23 mouse cellular contexts compared by ENCODE assay signal in the genomic region with DNA sequence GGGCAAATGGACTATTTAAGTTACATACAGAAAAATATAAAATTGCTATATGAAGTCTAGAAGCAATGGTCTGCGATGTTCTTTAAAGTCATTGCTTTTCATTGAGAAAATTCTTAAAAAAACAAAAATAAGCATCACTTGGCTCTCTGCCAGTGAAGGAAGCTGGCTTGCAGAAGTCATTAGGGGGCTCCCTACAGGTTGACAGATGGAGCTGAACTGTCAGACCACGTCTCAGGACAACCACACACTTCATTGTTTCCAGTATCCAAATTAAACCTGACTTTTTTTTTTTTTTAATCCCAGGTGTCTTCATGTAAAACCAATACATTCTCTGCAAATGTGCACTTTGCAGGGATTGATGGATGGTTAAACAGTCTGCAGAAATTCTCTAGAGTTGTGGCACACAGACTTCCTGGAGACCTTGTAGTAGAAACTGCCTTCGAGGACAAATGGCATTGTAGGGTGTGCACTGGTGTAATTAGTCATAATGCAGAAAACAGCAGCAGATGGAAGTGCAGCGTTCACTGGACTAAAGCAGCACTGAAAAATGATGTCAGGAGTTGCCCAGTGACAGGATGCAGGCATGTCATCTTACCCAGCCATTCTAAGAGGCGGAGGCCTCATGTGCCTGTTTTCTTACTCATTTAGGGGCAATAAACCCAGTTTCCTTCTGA.
DNase-seq lines count a peak whose midpoint lies in the region; ATAC-seq and TF ChIP-seq lines count a peak whose summit lies in the region.
"Had no signal": no experiment of that assay in that cellular context is flagged by ENCODE, and none has a peak within 500 bp of the region (broad histone marks: within the 10 kb centered on the region; RNA-seq: fewer than 3 reads in every experiment).

No protein-coding gene starts in this region.

- WGBS in midbrain, embryonic 15.5 days, result 66% methylated on average over 5 of the region's 5 CpGs
- 79% methylated on average over 5 of the region's 5 CpGs for WGBS in midbrain, embryonic 11.5 days
- 59% methylated on average over 5 of the region's 5 CpGs for WGBS in hindbrain, embryonic 12.5 days
- WGBS in hindbrain, postnatal 0 days, result 49% methylated on average over 5 of the region's 5 CpGs

- H3K4me3 ChIP-seq in midbrain, embryonic 15.5 days, result no peak overlapping the region
- no peak overlapping the region for H3K4me3 ChIP-seq in midbrain, embryonic 11.5 days (ENCODE audit: low read depth, low read length)
- no peak overlapping the region for H3K4me3 ChIP-seq in hindbrain, embryonic 12.5 days
- H3K4me3 ChIP-seq in hindbrain, postnatal 0 days (ENCODE audit: low read length), result no peak overlapping the region
- H3K4me3 ChIP-seq: embryonic facial prominence, embryonic 10.5 days; erythroblast, embryonic 14.5 days; gastrocnemius, adult 2 months; heart, adult 2 months; heart, embryonic 15.5 days; layer of hippocampus, adult 2 months; left cerebral cortex, adult 2 months; limb, embryonic 13.5 days; liver, embryonic 15.5 days; megakaryocyte, embryonic 14.5 days had no signal

- H3K9ac ChIP-seq in midbrain, embryonic 15.5 days, result no peak overlapping the region
- no peak overlapping the region for H3K9ac ChIP-seq in midbrain, embryonic 11.5 days (ENCODE audit: low read length)
- H3K9ac ChIP-seq in hindbrain, embryonic 12.5 days, result no peak overlapping the region
- H3K9ac ChIP-seq in hindbrain, postnatal 0 days (replicated peaks; ENCODE audit: low read length), result no peak overlapping the region
- H3K9ac ChIP-seq: heart, embryonic 15.5 days; limb, embryonic 13.5 days; liver, embryonic 15.5 days had no signal

- no peaks in the 10 kb centered on the region for H3K27me3 ChIP-seq in midbrain, embryonic 15.5 days (replicated peaks)
- no peaks in the 10 kb centered on the region for H3K27me3 ChIP-seq in midbrain, embryonic 11.5 days (ENCODE audit: control insufficient read depth, insufficient read depth, low read length)
- no peaks in the 10 kb centered on the region for H3K27me3 ChIP-seq in hindbrain, embryonic 12.5 days
- H3K27me3 ChIP-seq in hindbrain, postnatal 0 days (ENCODE audit: insufficient read depth, low read length), result no peaks in the 10 kb centered on the region
- H3K27me3 ChIP-seq: heart, embryonic 15.5 days; limb, embryonic 13.5 days; liver, embryonic 15.5 days; megakaryocyte, embryonic 14.5 days had no signal

- H3K4me2 ChIP-seq in midbrain, embryonic 15.5 days, result no peak overlapping the region
- no peak overlapping the region for H3K4me2 ChIP-seq in midbrain, embryonic 11.5 days
- H3K4me2 ChIP-seq in hindbrain, embryonic 12.5 days (replicated peaks), result no peak overlapping the region
- no peak overlapping the region for H3K4me2 ChIP-seq in hindbrain, postnatal 0 days (ENCODE audit: low read depth, low read length)
- H3K4me2 ChIP-seq: heart, embryonic 15.5 days; limb, embryonic 13.5 days; liver, embryonic 15.5 days had no signal

- H3K27ac ChIP-seq in midbrain, embryonic 15.5 days, result no peak overlapping the region
- no peak overlapping the region for H3K27ac ChIP-seq in midbrain, embryonic 11.5 days (ENCODE audit: low read depth, low read length)
- H3K27ac ChIP-seq in hindbrain, embryonic 12.5 days, result no peak overlapping the region
- no peak overlapping the region for H3K27ac ChIP-seq in hindbrain, postnatal 0 days
- H3K27ac ChIP-seq: embryonic facial prominence, embryonic 10.5 days; gastrocnemius, adult 2 months; heart, adult 2 months; heart, embryonic 15.5 days; layer of hippocampus, adult 2 months; left cerebral cortex, adult 2 months; limb, embryonic 13.5 days; liver, embryonic 15.5 days had no signal

- no peaks in the 10 kb centered on the region for H3K4me1 ChIP-seq in midbrain, embryonic 15.5 days
- H3K4me1 ChIP-seq in midbrain, embryonic 11.5 days (ENCODE audit: control insufficient read depth, insufficient read depth, low read length), result no peaks in the 10 kb centered on the region
- H3K4me1 ChIP-seq in hindbrain, embryonic 12.5 days, result no peaks in the 10 kb centered on the region
- H3K4me1 ChIP-seq in hindbrain, postnatal 0 days (ENCODE audit: insufficient read depth, low read length), result no peaks in the 10 kb centered on the region
- H3K4me1 ChIP-seq: embryonic facial prominence, embryonic 10.5 days; heart, embryonic 15.5 days; limb, embryonic 13.5 days; liver, embryonic 15.5 days; megakaryocyte, embryonic 14.5 days had no signal

- H3K36me3 ChIP-seq in midbrain, embryonic 15.5 days (replicated peaks), result no peaks in the 10 kb centered on the region
- H3K36me3 ChIP-seq in midbrain, embryonic 11.5 days (ENCODE audit: control insufficient read depth, insufficient read depth, low read length), result no peaks in the 10 kb centered on the region
- H3K36me3 ChIP-seq in hindbrain, embryonic 12.5 days, result no peaks in the 10 kb centered on the region
- no peaks in the 10 kb centered on the region for H3K36me3 ChIP-seq in hindbrain, postnatal 0 days (ENCODE audit: insufficient read depth, low read length)
- H3K36me3 ChIP-seq: embryonic facial prominence, embryonic 10.5 days; heart, embryonic 15.5 days; limb, embryonic 13.5 days; liver, embryonic 15.5 days had no signal

- H3K9me3 ChIP-seq in midbrain, embryonic 15.5 days, result no peaks in the 10 kb centered on the region
- H3K9me3 ChIP-seq in midbrain, embryonic 11.5 days (ENCODE audit: control insufficient read depth, low read length), result no peaks in the 10 kb centered on the region
- no peaks in the 10 kb centered on the region for H3K9me3 ChIP-seq in hindbrain, embryonic 12.5 days (replicated peaks)
- no peaks in the 10 kb centered on the region for H3K9me3 ChIP-seq in hindbrain, postnatal 0 days (ENCODE audit: low read length)
- H3K9me3 ChIP-seq: embryonic facial prominence, embryonic 10.5 days; heart, embryonic 15.5 days; limb, embryonic 13.5 days; liver, embryonic 15.5 days; megakaryocyte, embryonic 14.5 days had no signal

- no peak for TF ChIP-seq CTCF in hindbrain, postnatal 0 days (IDR thresholded peaks at IDR 0.05; ENCODE audit: low read depth)

- ATAC-seq in midbrain, embryonic 15.5 days (replicated peaks), result peak; percentile 52; the same call in 1 of the 2 replicates
- ATAC-seq in midbrain, embryonic 11.5 days (ENCODE audit: low FRiP score), result no peak
- peak; percentile 71; the same call in 1 of the 2 replicates for ATAC-seq in hindbrain, embryonic 12.5 days (ENCODE audit: low FRiP score)
- peak; percentile 70 for ATAC-seq in hindbrain, postnatal 0 days

- DNase-seq in embryo, embryonic 10 days (ENCODE audit: low spot score), result peak; percentile 6
- DNase-seq in embryo, embryonic 9.5 days (ENCODE audit: extremely low spot score), result no peak
- no peak for DNase-seq in midbrain, embryonic 11.5 days (ENCODE audit: low spot score, missing footprints)
- DNase-seq in hindbrain, postnatal 0 days (ENCODE audit: low spot score), result peak; percentile 49
- DNase-seq in layer of hippocampus, adult 9-11 months, result no peak
- DNase-seq: cerebellum, adult 8-10 months; gastrocnemius, adult 2 months; heart, adult 2 months; kidney, adult 11 months; kidney, postnatal 10 days; lung, postnatal 14 days; right cerebral cortex, postnatal 25 days; thymus, postnatal 14 days had no signal

Comparison
In these comparisons a context has a peak if more than half of its experiments do, and no peak if none do; other contexts are left out.
1. DNase-seq: peak in embryo, embryonic 10 days (single experiment) and hindbrain, postnatal 0 days (single experiment); none in embryo, embryonic 9.5 days (single experiment), midbrain, embryonic 11.5 days (single experiment) and layer of hippocampus, adult 9-11 months (single experiment).